ENCODE assay signal across 8 mouse cellular contexts in genomic region chr9:53537336-53537965, GRCm38 (mm10). TPM values are rescaled to one million over a fixed set of nuclear protein-coding genes. Genes with fewer than 3 reads are reported as not detected.
DNase-seq lines count a peak whose midpoint lies in the region; ATAC-seq and TF ChIP-seq lines count a peak whose summit lies in the region.

No protein-coding gene starts in this region.

- peaks cover 27% of the 10 kb centered on the region for H3K4me1 ChIP-seq in heart, embryonic 13.5 days
- H3K4me1 ChIP-seq in ES-E14 (ENCODE audit: control insufficient read depth in 2 of 2, insufficient read depth in 2 of 2, low read length in 2 of 2, poor library complexity in 1 of 2): peaks cover 3 to 6% of the 10 kb centered on the region in 2 experiments; a peak in 2 of 4 replicates
- no peaks in the 10 kb centered on the region for H3K4me1 ChIP-seq in cortical plate, adult 2 months (ENCODE audit: control insufficient read depth, insufficient read depth, low read length)
- H3K4me1 ChIP-seq in hindbrain, embryonic 15.5 days (replicated peaks): peaks cover 26% of the 10 kb centered on the region
- peaks cover 11% of the 10 kb centered on the region for H3K4me1 ChIP-seq in lung, embryonic 16.5 days (replicated peaks; ENCODE audit: control insufficient read depth, insufficient read depth, low read length)
- 0 out of 2 replicates have a peak, but pooled peaks cover 2% of the 10 kb centered on the region for H3K4me1 ChIP-seq in stomach, postnatal 0 days (replicated peaks; ENCODE audit: control insufficient read depth, insufficient read depth)

- DNase-seq in heart, adult 18-20 months: no peak
- no peak for DNase-seq in ES-E14 (ENCODE audit: low read depth, low spot score)
- DNase-seq in stomach, postnatal 0 days (ENCODE audit: low spot score): no peak

- TF ChIP-seq CTCF in cortical plate, adult 2 months (IDR thresholded peaks at IDR 0.05; ENCODE audit: extremely low read depth, insufficient read depth, low read length): no peak
- TF ChIP-seq CTCF in stomach, postnatal 0 days (IDR thresholded peaks at IDR 0.05; ENCODE audit: low read depth): no peak

- H3K4me2 ChIP-seq in heart, embryonic 13.5 days: peak overlapping the region; percentile 83
- H3K4me2 ChIP-seq in hindbrain, embryonic 15.5 days: peak overlapping the region; percentile 90
- H3K4me2 ChIP-seq in lung, embryonic 16.5 days (ENCODE audit: low read depth, low read length): peak overlapping the region; percentile 60
- peak overlapping the region; percentile 90 for H3K4me2 ChIP-seq in stomach, postnatal 0 days (replicated peaks; ENCODE audit: low read depth)

- H3K9ac ChIP-seq in heart, embryonic 13.5 days: peak overlapping the region; percentile 96
- H3K9ac ChIP-seq in ES-E14 (ENCODE audit: insufficient read depth, low read depth, low read length, poor library complexity, severe bottlenecking): peak overlapping the region; percentile 90
- H3K9ac ChIP-seq in hindbrain, embryonic 15.5 days: peak overlapping the region; percentile 85
- H3K9ac ChIP-seq in lung, embryonic 16.5 days (ENCODE audit: low read length): peak overlapping the region; percentile 87
- peak overlapping the region; percentile 84 for H3K9ac ChIP-seq in stomach, postnatal 0 days (ENCODE audit: low read length)

- in situ Hi-C loops in ES-E14 (cut with MboI; ENCODE audit: low sequenced_read_pairs in 2 of 2, unreplicated experiment in 2 of 2): no loop called here

- peaks cover 9% of the 10 kb centered on the region for H3K36me3 ChIP-seq in heart, embryonic 13.5 days
- no peaks in the 10 kb centered on the region for H3K36me3 ChIP-seq in ES-E14 (ENCODE audit: control insufficient read depth, insufficient read depth, low read length, poor library complexity, severe bottlenecking)
- 0 out of 2 replicates have a peak, but pooled peaks cover 4% of the 10 kb centered on the region for H3K36me3 ChIP-seq in hindbrain, embryonic 15.5 days
- no peaks in the 10 kb centered on the region for H3K36me3 ChIP-seq in lung, embryonic 16.5 days (ENCODE audit: control insufficient read depth, insufficient read depth, low read length)
- H3K36me3 ChIP-seq in stomach, postnatal 0 days (ENCODE audit: control insufficient read depth, insufficient read depth, low read length): no peaks in the 10 kb centered on the region

- peak overlapping the region; percentile 98 for H3K4me3 ChIP-seq in heart, embryonic 13.5 days
- H3K4me3 ChIP-seq in ES-E14 (ENCODE audit: insufficient read depth in 1 of 2, low read depth in 1 of 2, low read length in 2 of 2, poor library complexity in 1 of 2, severe bottlenecking in 1 of 2): peak overlapping the region; percentile 81 to 93
- H3K4me3 ChIP-seq in cortical plate, adult 2 months (ENCODE audit: insufficient read depth, low read length): peak overlapping the region; percentile 79
- peak overlapping the region; percentile 82 for H3K4me3 ChIP-seq in hindbrain, embryonic 15.5 days
- peak overlapping the region; percentile 77 for H3K4me3 ChIP-seq in lung, embryonic 16.5 days (ENCODE audit: low read length)
- H3K4me3 ChIP-seq in stomach, postnatal 0 days (ENCODE audit: low read depth, low read length): peak overlapping the region; percentile 79

- no peak for ATAC-seq in heart, embryonic 13.5 days (ENCODE audit: extremely low read depth, insufficient number of reproducible peaks, low FRiP score, low TSS enrichment)
- no peak; the same call in 1 of the 2 replicates for ATAC-seq in hindbrain, embryonic 15.5 days (ENCODE audit: low FRiP score, low read depth)
- ATAC-seq in lung, embryonic 16.5 days (ENCODE audit: low read depth): no peak
- peak; percentile 31; the same call in 1 of the 2 replicates for ATAC-seq in stomach, postnatal 0 days (ENCODE audit: low FRiP score, low TSS enrichment)
- ATAC-seq in granulocyte monocyte progenitor cell, adult 5-6 weeks (replicated peaks; ENCODE audit: poor library complexity, severe bottlenecking): no peak

- no peaks in the 10 kb centered on the region for H3K9me3 ChIP-seq in heart, embryonic 13.5 days
- H3K9me3 ChIP-seq in ES-E14 (ENCODE audit: control insufficient read depth, insufficient read depth, low read depth, low read length): no peaks in the 10 kb centered on the region
- no peaks in the 10 kb centered on the region for H3K9me3 ChIP-seq in hindbrain, embryonic 15.5 days
- no peaks in the 10 kb centered on the region for H3K9me3 ChIP-seq in lung, embryonic 16.5 days (ENCODE audit: control insufficient read depth, low read length)
- H3K9me3 ChIP-seq in stomach, postnatal 0 days (ENCODE audit: control insufficient read depth, low read length): no peaks in the 10 kb centered on the region

- TF ChIP-seq EP300 in stomach, postnatal 0 days (optimal IDR thresholded peaks at IDR 0.05): no peak

- H3K27ac ChIP-seq in heart, embryonic 13.5 days (replicated peaks): peak overlapping the region; percentile 95
- 0 out of 2 replicates have a peak overlapping the region, but pooled peaks have one; percentile 70 for H3K27ac ChIP-seq in ES-E14 (ENCODE audit: insufficient read depth, low read depth, low read length, poor library complexity, severe bottlenecking)
- H3K27ac ChIP-seq in cortical plate, adult 2 months (ENCODE audit: insufficient read depth, low read length): peak overlapping the region; percentile 88
- H3K27ac ChIP-seq in hindbrain, embryonic 15.5 days (replicated peaks): peak overlapping the region; percentile 89
- peak overlapping the region; percentile 93 for H3K27ac ChIP-seq in lung, embryonic 16.5 days (ENCODE audit: low read length)
- H3K27ac ChIP-seq in stomach, postnatal 0 days (replicated peaks): peak overlapping the region; percentile 94

- H3K27me3 ChIP-seq in heart, embryonic 13.5 days (replicated peaks): no peaks in the 10 kb centered on the region
- no peaks in the 10 kb centered on the region for H3K27me3 ChIP-seq in hindbrain, embryonic 15.5 days
- no peaks in the 10 kb centered on the region for H3K27me3 ChIP-seq in lung, embryonic 16.5 days (ENCODE audit: control insufficient read depth, insufficient read depth, low read depth, low read length)
- no peaks in the 10 kb centered on the region for H3K27me3 ChIP-seq in stomach, postnatal 0 days (ENCODE audit: control insufficient read depth, insufficient read depth, low read length)

- TF ChIP-seq POLR2A in cortical plate, adult 2 months (IDR thresholded peaks at IDR 0.05; ENCODE audit: extremely low read depth, insufficient read depth, low read length): no peak

- 0% methylated on average over 32 of the region's 34 CpGs for WGBS in heart, embryonic 13.5 days
- WGBS in hindbrain, embryonic 15.5 days: 1% methylated on average over 32 of the region's 34 CpGs
- 0% methylated on average over 32 of the region's 34 CpGs for WGBS in lung, embryonic 16.5 days
- WGBS in stomach, postnatal 0 days: under 1% methylated on average over 32 of the region's 34 CpGs

TF ChIP-seq in ES-E14, 5 proteins besides CTCF, POLR2A, EP300 and RAD21:
- no peak for TF ChIP-seq ZC3H11A (IDR thresholded peaks at IDR 0.05; ENCODE audit: borderline replicate concordance, low read depth, low read length)
- no peak for TF ChIP-seq MAFK (IDR thresholded peaks at IDR 0.05; ENCODE audit: insufficient read depth, low read depth, low read length)
- no peak for TF ChIP-seq ZNF384 (IDR thresholded peaks at IDR 0.05; ENCODE audit: low read depth, low read length)
- no peak; the same call in 1 of the 2 replicates for TF ChIP-seq HCFC1 (IDR thresholded peaks at IDR 0.05; ENCODE audit: borderline replicate concordance, insufficient read depth, low read length)
- TF ChIP-seq CHD2 (IDR thresholded peaks at IDR 0.05; ENCODE audit: low read depth, low read length): no peak

RNA-seq across cellular contexts. Expression of gene Npat, which starts 0.6 kb away (rescaled TPM):
- 11.9 and 12.4 TPM in 2 replicates for polyA plus RNA-seq in heart, embryonic 13.5 days (2015; fragmentation: Nextera tagmentation; extraction: Ambion mirVana)
- total RNA-seq in heart, adult 18-20 months (2021): 1 to 10 TPM; 5.1 to 5.3 TPM
- 18.8 and 22.8 TPM in 2 replicates for total RNA-seq in ES-E14 (2012; rRNA removed)
- polyA plus RNA-seq in cortical plate, adult 2 months (2012; rRNA removed): 10.3 and 10.9 TPM in 2 replicates
- 10.8 and 10.9 TPM in 2 replicates for polyA plus RNA-seq in hindbrain, embryonic 15.5 days (2015; fragmentation: Nextera tagmentation; extraction: Ambion mirVana)
- polyA plus RNA-seq in lung, embryonic 16.5 days (2015; fragmentation: Nextera tagmentation; extraction: Ambion mirVana): 19.1 and 20.2 TPM in 2 replicates
- 4.9 and 5.1 TPM in 2 replicates for polyA plus RNA-seq in stomach, postnatal 0 days (2015; fragmentation: Nextera tagmentation; extraction: Ambion mirVana)
- total RNA-seq in granulocyte monocyte progenitor cell, adult 5-6 weeks (2014; fragmentation: Nextera tagmentation): 28.8 and 30.8 TPM in 2 replicates
- total RNA-seq in granulocyte monocyte progenitor cell, adult 5-6 weeks (2017): 19.8 and 26.6 TPM in 2 replicates

RNA-seq across cellular contexts. Expression of gene Atm, which starts 0.9 kb away (rescaled TPM):
- 6.0 and 7.8 TPM in 2 replicates for polyA plus RNA-seq in heart, embryonic 13.5 days (2015; fragmentation: Nextera tagmentation; extraction: Ambion mirVana)
- total RNA-seq in heart, adult 18-20 months (2021): 10 to 100 TPM in 1 of 2 experiments, 1 to 10 TPM in 1; 9.7 to 11.4 TPM
- 24.9 and 31.4 TPM in 2 replicates for total RNA-seq in ES-E14 (2012; rRNA removed)
- polyA plus RNA-seq in cortical plate, adult 2 months (2012; rRNA removed): 5.3 and 7.2 TPM in 2 replicates
- 7.7 and 10.5 TPM in 2 replicates for polyA plus RNA-seq in hindbrain, embryonic 15.5 days (2015; fragmentation: Nextera tagmentation; extraction: Ambion mirVana)
- 8.9 and 9.9 TPM in 2 replicates for polyA plus RNA-seq in lung, embryonic 16.5 days (2015; fragmentation: Nextera tagmentation; extraction: Ambion mirVana)
- polyA plus RNA-seq in stomach, postnatal 0 days (2015; fragmentation: Nextera tagmentation; extraction: Ambion mirVana): 6.7 and 7.5 TPM in 2 replicates
- 34.1 and 53.2 TPM in 2 replicates for total RNA-seq in granulocyte monocyte progenitor cell, adult 5-6 weeks (2014; fragmentation: Nextera tagmentation)
- 39.6 and 57.4 TPM in 2 replicates for total RNA-seq in granulocyte monocyte progenitor cell, adult 5-6 weeks (2017)
